Mouse (Mus musculus) forebrain, embryonic 16.5 days (tissue): Measurements from ENCODE around the gene Dnm3. TPM values are rescaled to one million over a fixed set of nuclear protein-coding genes. Genes with fewer than 3 reads are reported as not detected.
A peak's percentile ranks its signal among the peaks of the same experiment; 100 is the strongest.

ENCODE experiments used
- ATAC-seq: fragments of 200-750 bp; cut with Nextera tagmentation; 2 replicates; pipeline ENCODE4 v1.8.0; 2017; ENCODE audit warnings: mild to moderate bottlenecking, moderate library complexity
- H3K27ac ChIP-seq: fragments of 300-500 bp; sonication (generic); 2 replicates; pipeline ENCODE4 v1.5.1; 2014; ENCODE audit warnings: low read length, control low read depth
- H3K27me3 ChIP-seq: fragments of 300-500 bp; sonication (generic); replicated peaks from 2 replicates; pipeline ENCODE4 v1.6.1; 2014; ENCODE audit warnings: low read length; ENCODE audit not compliant: control insufficient read depth, insufficient read depth
- H3K36me3 ChIP-seq: fragments of 300-500 bp; sonication (generic); 2 replicates; pipeline ENCODE4 v1.6.1; 2014; ENCODE audit not compliant: control insufficient read depth, insufficient read depth
- H3K4me1 ChIP-seq: fragments of 300-500 bp; sonication (generic); replicated peaks from 2 replicates; pipeline ENCODE4 v1.6.1; 2014; ENCODE audit warnings: low read length; ENCODE audit not compliant: control insufficient read depth, insufficient read depth
- H3K4me2 ChIP-seq: fragments of 300-500 bp; sonication (generic); 2 replicates; pipeline ENCODE4 v1.6.1; 2014; ENCODE audit warnings: mild to moderate bottlenecking, low read length, control low read depth
- H3K4me3 ChIP-seq: fragments of 300-500 bp; sonication (generic); replicated peaks from 2 replicates; pipeline ENCODE4 v1.5.1; 2014; ENCODE audit warnings: mild to moderate bottlenecking, low read length, control low read depth
- H3K9ac ChIP-seq: fragments of 300-500 bp; sonication (generic); replicated peaks from 2 replicates; pipeline ENCODE4 v1.6.1; 2014; ENCODE audit warnings: low read depth, low read length, control low read depth
- H3K9me3 ChIP-seq: fragments of 300-500 bp; sonication (generic); 2 replicates; pipeline ENCODE4 v1.6.1; 2016; ENCODE audit warnings: low read length; ENCODE audit not compliant: control insufficient read depth
- WGBS: fragments of 180-500 bp; shearing (Covaris S2); extraction: QIAGEN DNeasy Blood & Tissue Kit; methylation state at CpG from one replicate; pipeline ENCODE4 v1.1.7; 2014; 5-methylcytosine and 5-hydroxymethylcytosine counted together
- polyA plus RNA-seq: library from polyadenylated mRNA; unstranded; fragments of >200 nt; fragmentation: Nextera tagmentation; extraction: Ambion mirVana; gene quantifications from 2 replicates; pipeline ENCODE4 v1.2.1, GENCODE M21; 2015

Dnm3 gene
- polyA plus RNA-seq, 1 experiment from 2014 or later: 41.8 TPM

GRCm38 (mm10) chr1:162037185-162037765 is 440.6 kb downstream of the Dnm3 start:
- Histone ChIP-seq H3K9ac (no peak overlapping the region), H3K27ac (no peak overlapping the region), H3K4me3 (no peak overlapping the region), H3K4me1 (peaks cover 17% of the 10 kb centered on the region), H3K27me3 (no peaks in the 10 kb centered on the region), H3K9me3 (peaks cover 2% of the 10 kb centered on the region; the same call in 1 of the 2 replicates), H3K4me2 (no peak overlapping the region), H3K36me3 (no peaks in the 10 kb centered on the region)
- ATAC-seq: peak; percentile 26; the same call in 1 of the 2 replicates
- WGBS: 39% methylated on average over 6 of the region's 6 CpGs

GRCm38 (mm10) chr1:162036461-162036835 is 441.4 kb downstream of the Dnm3 start:
- Histone ChIP-seq H3K27ac (no peak overlapping the region), H3K4me3 (no peak overlapping the region)
- WGBS: 20% methylated on average over 5 of the region's 5 CpGs

GRCm38 (mm10) chr1:162035800-162036460 is 441.9 kb downstream of the Dnm3 start:
- Histone ChIP-seq H3K27me3 (no peaks in the 10 kb centered on the region), H3K4me3 (no peak overlapping the region), H3K36me3 (no peaks in the 10 kb centered on the region), H3K9ac (no peak overlapping the region), H3K9me3 (peaks cover 2% of the 10 kb centered on the region; the same call in 1 of the 2 replicates), H3K4me1 (peaks cover 17% of the 10 kb centered on the region), H3K4me2 (no peak overlapping the region), H3K27ac (no peak overlapping the region)
- ATAC-seq: no peak
- 78% methylated on average over 6 of the region's 6 CpGs for WGBS

More at GRCm38 (mm10) chr1:162036461-162036835, 441.4 kb downstream of the Dnm3 start:
- Histone ChIP-seq H3K36me3 (no peaks in the 10 kb centered on the region), H3K4me2 (no peak overlapping the region), H3K4me1 (peaks cover 17% of the 10 kb centered on the region), H3K27me3 (no peaks in the 10 kb centered on the region), H3K9me3 (peaks cover 2% of the 10 kb centered on the region; the same call in 1 of the 2 replicates), H3K9ac (no peak overlapping the region)
- 0 out of 2 replicates have a peak, but pooled peaks have one; percentile 32 for ATAC-seq

GRCm38 (mm10) chr1:162023681-162024270 is 454.1 kb downstream of the Dnm3 start:
- 50% methylated on average over 8 of the region's 8 CpGs for WGBS
- H3K36me3 ChIP-seq: no peaks in the 10 kb centered on the region
- no peak overlapping the region for H3K27ac ChIP-seq
- no peak overlapping the region for H3K4me3 ChIP-seq
- H3K9me3 ChIP-seq: no peaks in the 10 kb centered on the region
- no peaks in the 10 kb centered on the region for H3K27me3 ChIP-seq
- H3K9ac ChIP-seq: no peak overlapping the region
- H3K4me2 ChIP-seq: no peak overlapping the region
- no peaks in the 10 kb centered on the region for H3K4me1 ChIP-seq
- no peak for ATAC-seq

- H3K4me1 ChIP-seq: no peaks in the 10 kb centered on the region
- no peak overlapping the region for H3K9ac ChIP-seq
- no peaks in the 10 kb centered on the region for H3K27me3 ChIP-seq
- H3K4me2 ChIP-seq: no peak overlapping the region
- no peaks in the 10 kb centered on the region for H3K9me3 ChIP-seq
- WGBS: 64% methylated on average over 4 of the region's 4 CpGs
- no peak overlapping the region for H3K27ac ChIP-seq
- no peaks in the 10 kb centered on the region for H3K36me3 ChIP-seq
- no peak overlapping the region for H3K4me3 ChIP-seq
- ATAC-seq: no peak
Observed at GRCm38 (mm10) chr1:162020766-162021165, 457.1 kb downstream of the Dnm3 start.

- 30% methylated on average over 7 of the region's 7 CpGs for WGBS
- Histone ChIP-seq H3K4me3 (no peak overlapping the region), H3K36me3 (no peaks in the 10 kb centered on the region), H3K27me3 (no peaks in the 10 kb centered on the region), H3K4me1 (no peaks in the 10 kb centered on the region), H3K4me2 (no peak overlapping the region), H3K9me3 (no peaks in the 10 kb centered on the region), H3K9ac (no peak overlapping the region), H3K27ac (no peak overlapping the region)
- ATAC-seq: no peak
Observed at GRCm38 (mm10) chr1:162020303-162020731, 457.5 kb downstream of the Dnm3 start.

GRCm38 (mm10) chr1:162018601-162018977 is 459.2 kb downstream of the Dnm3 start:
- H3K4me2 ChIP-seq: no peak overlapping the region
- 95% methylated on average over 6 of the region's 6 CpGs for WGBS
- no peaks in the 10 kb centered on the region for H3K9me3 ChIP-seq
- no peaks in the 10 kb centered on the region for H3K4me1 ChIP-seq
- no peaks in the 10 kb centered on the region for H3K27me3 ChIP-seq
- no peak for ATAC-seq
- no peak overlapping the region for H3K4me3 ChIP-seq
- no peaks in the 10 kb centered on the region for H3K36me3 ChIP-seq
- no peak overlapping the region for H3K9ac ChIP-seq
- no peak overlapping the region for H3K27ac ChIP-seq

- no peaks in the 10 kb centered on the region for H3K9me3 ChIP-seq
- H3K4me3 ChIP-seq: no peak overlapping the region
- H3K27me3 ChIP-seq: no peaks in the 10 kb centered on the region
- H3K4me2 ChIP-seq: no peak overlapping the region
- ATAC-seq: no peak
- H3K36me3 ChIP-seq: no peaks in the 10 kb centered on the region
- 86% methylated on average over 13 of the region's 13 CpGs for WGBS
- H3K9ac ChIP-seq: no peak overlapping the region
- H3K27ac ChIP-seq: no peak overlapping the region
- no peaks in the 10 kb centered on the region for H3K4me1 ChIP-seq
Observed at GRCm38 (mm10) chr1:162017975-162018600, 459.7 kb downstream of the Dnm3 start.

- no peak overlapping the region for H3K4me3 ChIP-seq
- ATAC-seq: no peak
- no peaks in the 10 kb centered on the region for H3K36me3 ChIP-seq
- no peaks in the 10 kb centered on the region for H3K27me3 ChIP-seq
- H3K27ac ChIP-seq: no peak overlapping the region
- H3K4me1 ChIP-seq: no peaks in the 10 kb centered on the region
- no peak overlapping the region for H3K9ac ChIP-seq
- H3K9me3 ChIP-seq: no peaks in the 10 kb centered on the region
- 43% methylated on average over 7 of the region's 7 CpGs for WGBS
- no peak overlapping the region for H3K4me2 ChIP-seq
Observed at GRCm38 (mm10) chr1:162016982-162017381, 460.9 kb downstream of the Dnm3 start.
